Mouse (Mus musculus): ENCODE data around the gene Tnr.

Gene Tnr

DNA sequence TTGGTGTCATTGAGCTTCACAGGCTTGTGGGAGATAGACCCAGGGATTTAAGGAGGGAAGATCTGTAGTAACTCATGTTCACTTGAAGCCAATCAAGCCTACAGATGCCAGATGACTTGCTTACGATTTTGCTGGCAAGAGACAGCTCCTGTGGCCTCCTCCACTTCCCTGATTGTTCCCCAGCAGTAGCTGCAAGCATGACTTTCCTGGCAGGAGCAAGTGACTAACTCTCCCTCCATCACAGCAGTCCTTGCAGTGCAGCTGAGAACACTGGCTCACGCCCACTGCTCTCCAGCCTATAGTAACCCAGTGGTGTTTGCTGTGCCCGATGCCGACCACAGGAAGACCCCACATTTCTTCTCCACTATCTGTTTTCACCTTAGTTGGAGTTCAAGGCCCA lies 356.3 kb downstream of the Tnr start:
- WGBS = 67% methylated on average over 4 of the region's 4 CpGs

GRCm38 (mm10) chr1:159885476-159885875 lies 361.9 kb downstream of the Tnr start:
- 67% methylated on average over 3 of the region's 3 CpGs for WGBS

DNA sequence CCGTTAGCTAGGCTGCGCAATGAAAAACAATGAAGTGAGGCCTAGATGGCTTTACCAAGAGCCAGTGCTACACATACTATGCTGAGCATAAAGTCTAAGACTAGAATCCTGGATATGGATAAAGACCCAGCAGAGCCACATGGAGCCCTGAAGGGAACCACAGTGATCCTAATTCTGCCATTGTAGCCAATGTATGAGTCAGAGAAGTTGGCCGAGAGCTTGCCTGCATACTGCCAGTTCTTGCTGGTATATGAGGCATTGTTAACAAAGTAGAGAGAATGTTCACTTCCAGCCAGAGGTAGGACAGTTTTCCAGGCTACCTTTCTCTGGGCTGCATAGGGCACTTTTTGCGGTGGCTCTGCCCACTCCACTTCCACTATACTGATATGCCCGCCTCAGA lies 365.0 kb downstream of the Tnr start:
- 78% methylated on average over 5 of the region's 5 CpGs for WGBS

DNA sequence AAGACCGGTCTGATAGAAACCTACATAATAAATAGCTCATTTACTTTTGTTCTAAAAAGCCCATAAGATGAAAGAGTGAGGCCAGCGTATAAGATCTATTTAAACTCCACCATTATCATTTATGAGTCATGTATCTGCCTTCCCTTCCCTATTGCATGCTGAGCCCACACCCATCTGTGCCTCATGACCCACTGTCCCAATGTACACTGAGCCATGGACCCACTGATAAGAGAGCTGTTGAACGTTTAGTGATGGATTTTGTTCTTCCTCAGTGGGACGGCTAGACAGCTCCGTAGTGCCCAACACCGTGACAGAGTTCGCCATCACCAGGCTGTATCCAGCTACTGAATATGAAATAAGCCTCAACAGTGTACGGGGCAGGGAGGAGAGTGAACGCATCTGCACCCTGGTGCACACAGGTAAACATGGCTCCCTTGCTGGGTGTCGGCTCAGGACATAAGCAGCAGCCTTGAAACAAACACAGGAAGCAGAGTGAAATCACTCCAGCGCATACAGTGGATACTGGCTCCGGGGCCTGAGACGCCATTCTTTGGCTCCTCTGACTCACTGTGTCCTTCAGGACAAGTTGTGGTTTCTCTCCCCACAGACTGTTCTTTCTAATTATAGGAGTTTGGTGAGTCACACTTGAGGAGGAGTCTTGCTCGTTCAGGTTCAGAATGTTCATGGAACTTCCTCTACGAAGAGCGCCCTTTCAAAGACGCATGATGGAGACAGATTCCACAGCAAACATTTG lies 365.6 kb downstream of the Tnr start:
- WGBS = 59% methylated on average over 17 of the region's 17 CpGs

- 68% methylated on average over 5 of the region's 5 CpGs for WGBS
These were observed 367.0 kb downstream of the Tnr start for GRCm38 (mm10) chr1:159890524-159890923.

DNA sequence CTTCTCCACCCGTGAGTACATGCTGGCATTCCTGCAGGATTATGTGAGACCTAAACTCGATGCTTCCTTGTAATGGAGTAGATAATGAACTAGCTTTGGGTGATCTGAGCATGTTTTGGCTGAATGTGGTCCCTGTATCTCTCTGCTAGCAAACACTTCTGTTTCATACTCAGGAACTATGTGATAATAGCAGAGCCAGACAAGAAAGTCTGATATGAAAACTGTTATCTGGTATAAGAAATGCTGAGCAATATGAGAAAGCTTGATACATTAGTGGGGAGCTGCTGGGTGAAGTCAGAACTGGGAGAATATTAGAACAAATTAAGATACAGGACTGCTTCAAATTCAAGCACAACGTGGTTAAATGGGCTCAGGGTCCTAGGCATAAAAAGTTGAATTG lies 371.5 kb downstream of the Tnr start:
- WGBS = 69% methylated on average over 3 of the region's 3 CpGs

DNA sequence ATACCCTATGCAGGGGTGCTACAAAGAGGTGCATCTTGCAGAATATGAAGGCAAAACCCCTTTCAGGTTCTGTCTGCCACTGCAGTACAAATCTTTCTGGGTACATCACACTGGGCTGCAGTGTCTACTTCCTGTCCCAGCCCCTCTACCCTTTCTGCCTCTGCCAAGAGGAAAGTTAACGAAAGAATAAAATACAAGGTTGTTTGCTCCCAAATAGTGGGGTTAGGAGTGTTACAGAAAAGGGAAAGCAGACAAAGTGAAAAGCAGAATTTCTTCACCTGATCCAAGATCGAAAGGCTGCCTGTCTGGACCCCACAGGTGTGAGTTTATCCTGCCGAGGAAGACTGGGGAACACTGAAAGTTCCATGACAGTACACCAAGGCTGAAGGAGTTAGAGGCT lies 376.4 kb downstream of the Tnr start:
- 81% methylated on average over 3 of the region's 3 CpGs for WGBS

- 72% methylated on average over 3 of the region's 3 CpGs for WGBS
These were observed 377.1 kb downstream of the Tnr start for GRCm38 (mm10) chr1:159900639-159901038.

GRCm38 (mm10) chr1:159901366-159902119 lies 378.0 kb downstream of the Tnr start:
- WGBS = 66% methylated on average over 7 of the region's 7 CpGs

DNA sequence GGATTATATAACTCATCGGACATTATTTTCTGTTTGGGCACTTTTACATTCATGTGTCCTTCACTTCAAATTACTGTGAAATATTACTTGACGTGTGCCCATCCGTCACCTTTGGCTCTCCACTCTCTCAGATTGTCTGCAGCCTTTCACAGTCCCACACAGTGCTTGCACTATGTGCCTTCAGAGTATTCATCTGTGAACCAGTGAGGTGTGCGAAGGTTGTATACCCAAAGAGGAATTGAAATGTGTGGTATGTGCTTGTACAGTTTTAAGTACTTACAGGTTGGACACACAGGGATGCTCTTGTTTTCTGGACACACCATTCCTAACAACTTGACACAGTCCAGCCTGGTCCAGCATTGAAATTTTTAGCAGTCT lies 378.5 kb downstream of the Tnr start:
- WGBS = 92% methylated on average over 4 of the region's 4 CpGs

- WGBS = 49% methylated on average over 5 of the region's 5 CpGs
These were observed 387.4 kb downstream of the Tnr start for GRCm38 (mm10) chr1:159911006-159911405.

DNA sequence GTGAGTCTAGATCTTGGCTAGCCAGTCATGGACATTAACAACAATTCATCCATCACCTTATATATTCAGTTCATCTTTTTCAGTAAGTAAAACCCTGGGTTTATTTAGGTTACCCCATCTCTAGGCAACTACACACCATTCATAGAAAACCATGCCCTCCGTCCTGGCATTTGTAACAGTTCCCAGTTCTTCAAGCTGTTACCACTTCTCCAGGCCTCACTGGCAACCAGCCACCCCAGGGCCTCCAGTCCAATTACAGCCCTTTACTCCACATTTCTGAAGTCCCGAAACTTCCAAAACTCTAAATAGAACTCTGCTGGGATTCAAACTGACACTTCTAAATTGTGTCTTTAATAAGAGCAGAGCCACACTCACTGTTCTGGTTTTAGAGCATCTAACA lies 397.0 kb downstream of the Tnr start:
- WGBS = 61% methylated on average over 2 of the region's 2 CpGs

DNA sequence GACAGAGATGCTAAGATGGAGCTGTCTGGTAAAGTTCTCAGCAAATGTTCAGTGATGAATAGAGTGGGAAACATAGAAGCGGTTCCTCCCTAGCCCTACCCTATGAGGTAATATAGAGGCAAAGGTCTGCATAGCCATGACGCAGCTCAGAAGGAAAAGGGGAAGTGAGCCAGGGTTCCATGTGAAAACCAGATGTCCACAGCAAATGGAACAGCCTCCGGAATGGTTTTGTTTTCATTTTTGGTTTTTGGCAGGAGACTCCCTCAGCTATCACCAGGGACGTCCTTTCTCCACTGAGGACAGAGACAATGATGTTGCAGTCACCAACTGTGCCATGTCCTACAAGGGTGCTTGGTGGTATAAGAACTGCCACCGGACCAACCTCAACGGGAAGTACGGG lies 399.4 kb downstream of the Tnr start:
- WGBS = 73% methylated on average over 7 of the region's 7 CpGs

- 33% methylated on average over 4 of the region's 4 CpGs for WGBS
These were observed 400.5 kb downstream of the Tnr start for GRCm38 (mm10) chr1:159924105-159924504.

GRCm38 (mm10) chr1:159924684-159925083 lies 401.1 kb downstream of the Tnr start:
- WGBS = 97% methylated on average over 5 of the region's 5 CpGs

DNA sequence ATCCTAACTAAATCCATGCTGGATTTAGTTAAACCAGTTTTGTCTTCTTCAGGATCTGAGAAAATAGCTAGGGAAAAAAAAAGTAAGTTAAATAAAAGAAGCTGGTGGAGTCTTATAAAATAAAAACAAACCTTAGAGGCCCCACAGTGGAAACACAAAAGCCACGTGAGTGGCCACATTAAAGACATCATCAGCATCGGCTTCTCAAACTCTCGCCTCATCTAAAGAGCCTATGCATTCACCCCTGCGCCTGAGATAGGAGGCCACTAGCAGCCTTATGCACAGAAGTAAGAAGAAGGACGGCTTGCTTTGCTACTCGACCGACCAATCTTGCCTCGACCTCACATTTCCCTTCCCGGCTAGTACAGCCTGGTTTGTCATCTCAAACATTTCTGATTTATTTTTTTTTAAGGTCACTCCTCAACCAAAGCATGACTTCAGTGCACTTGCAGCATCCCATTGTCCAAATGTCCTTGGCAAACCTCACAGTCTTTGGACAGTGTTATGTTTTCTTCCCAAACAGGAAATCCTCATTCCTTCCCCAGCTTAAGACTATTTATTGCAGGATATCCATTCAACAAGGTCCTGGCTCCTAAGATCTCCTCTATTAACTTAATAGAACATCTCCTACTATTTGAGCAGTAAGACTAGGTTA lies 405.2 kb downstream of the Tnr start:
- WGBS = 80% methylated on average over 9 of the region's 9 CpGs

- 29% methylated on average over 2 of the region's 2 CpGs for WGBS
These were observed 409.0 kb downstream of the Tnr start for GRCm38 (mm10) chr1:159932598-159932997.

- WGBS = 88% methylated on average over 2 of the region's 2 CpGs
These were observed 414.9 kb downstream of the Tnr start for GRCm38 (mm10) chr1:159938449-159938848.

DNA sequence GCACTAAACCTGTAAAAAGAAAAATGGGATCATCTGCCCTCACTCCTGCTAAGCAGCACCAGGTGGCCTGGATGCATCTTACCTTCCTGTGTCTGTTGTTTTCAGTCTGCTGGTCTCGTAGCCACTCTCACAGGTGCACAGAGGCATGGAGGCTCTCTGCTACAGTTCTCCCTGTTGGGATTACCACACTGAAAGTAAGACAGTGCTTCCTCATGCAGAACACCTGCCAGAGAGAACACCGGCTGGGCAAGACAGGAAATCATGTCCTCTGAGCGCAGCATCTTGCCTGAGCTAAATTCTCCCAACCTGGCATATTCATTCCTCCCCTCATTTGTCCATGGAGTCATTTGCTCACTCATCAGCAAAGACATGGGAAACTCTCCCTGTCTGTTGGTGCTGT lies 415.8 kb downstream of the Tnr start:
- 88% methylated on average over 3 of the region's 3 CpGs for WGBS

DNA sequence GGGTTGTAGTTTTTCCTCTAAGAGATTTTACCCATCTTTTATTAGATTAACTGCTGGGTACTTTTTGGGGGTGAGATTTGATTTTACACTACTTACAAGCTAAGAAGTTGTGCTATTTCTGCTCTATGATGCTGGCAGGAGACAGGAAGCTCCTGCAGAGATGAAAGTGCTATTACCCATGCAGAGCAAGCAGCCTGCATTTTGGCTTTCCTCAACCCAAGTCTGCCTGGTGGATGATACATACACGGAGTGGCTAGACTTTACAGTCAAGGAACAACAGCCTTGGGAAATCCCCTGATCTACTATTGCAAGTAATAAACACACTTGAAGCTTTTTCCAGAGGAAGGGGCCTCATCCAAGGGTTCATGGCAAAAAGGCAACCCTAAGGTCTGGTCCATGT lies 430.0 kb downstream of the Tnr start:
- 47% methylated on average over 1 of the region's 1 CpGs for WGBS

GRCm38 (mm10) chr1:159963351-159963750 lies 439.8 kb downstream of the Tnr start:
- 64% methylated on average over 4 of the region's 4 CpGs for WGBS

DNA sequence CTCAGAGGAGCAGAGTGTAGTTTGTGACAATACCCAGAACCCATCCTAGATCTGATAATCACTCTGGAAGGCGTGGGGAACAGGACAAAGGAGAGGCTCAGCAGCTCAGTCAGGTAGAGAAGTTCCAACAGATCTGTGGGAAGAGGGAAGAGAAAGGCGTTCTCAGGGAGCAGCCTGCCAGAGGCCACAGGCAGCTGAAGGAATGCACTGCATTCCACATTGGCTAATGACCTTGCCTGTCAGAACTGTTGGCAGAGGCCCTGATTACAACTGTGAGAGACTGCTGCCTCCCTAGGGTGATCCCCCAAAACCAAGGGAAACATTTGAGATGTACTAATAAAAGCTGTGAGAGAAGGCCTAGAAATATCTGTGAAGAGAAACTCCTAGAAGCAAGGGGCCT lies 454.2 kb downstream of the Tnr start:
- 61% methylated on average over 2 of the region's 2 CpGs for WGBS

DNA sequence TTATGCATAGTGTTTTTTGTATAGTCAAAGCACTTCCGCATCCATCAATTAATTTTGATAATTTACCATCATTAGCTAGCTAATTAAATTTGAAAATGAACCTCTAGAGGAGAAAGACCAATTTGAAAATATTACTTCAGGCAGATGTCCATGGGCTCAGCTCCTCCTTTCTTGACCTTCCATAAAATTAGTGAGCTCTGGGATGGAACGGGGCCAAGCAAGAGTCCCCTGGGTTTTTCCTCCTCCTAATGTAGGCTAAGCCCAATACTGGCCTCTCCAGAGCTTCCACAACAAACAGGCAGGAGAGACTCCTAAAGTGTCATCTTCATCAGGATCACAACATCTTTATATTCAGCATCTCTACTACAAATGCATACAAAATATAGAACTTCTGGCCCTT lies 455.5 kb downstream of the Tnr start:
- 86% methylated on average over 2 of the region's 2 CpGs for WGBS

Data from cerebral cortex, adult 2 months (tissue).